ENCODE assay signal across 16 mouse cellular contexts in the genomic region with DNA sequence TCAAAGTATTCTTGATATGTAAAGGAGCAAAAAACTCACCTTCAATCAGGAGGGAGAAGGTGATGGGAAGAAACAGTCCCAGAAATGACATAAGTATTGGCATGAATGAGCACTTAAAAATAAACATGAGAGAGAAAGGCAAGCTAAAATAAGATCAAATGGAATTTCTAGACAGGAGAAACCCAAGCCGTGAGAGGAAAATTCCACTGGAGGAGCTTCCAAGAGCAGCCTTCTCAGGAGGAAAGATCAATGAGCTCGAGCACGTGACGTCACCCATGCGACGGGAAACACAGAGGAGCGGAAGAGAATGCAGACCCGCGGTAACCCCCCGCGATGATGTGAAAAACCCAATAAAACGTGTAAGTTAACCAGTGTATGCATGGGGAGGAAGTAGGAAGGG.
DNase-seq lines count a peak whose midpoint lies in the region.
"Had no signal": no experiment of that assay in that cellular context is flagged by ENCODE, and none has a peak within 500 bp of the region (broad histone marks: within the 10 kb centered on the region; RNA-seq: fewer than 3 reads in every experiment).

No protein-coding gene starts in this region.

- peak; percentile 52 for DNase-seq in gastrocnemius, adult 18-20 months (ENCODE audit: low spot score)
- DNase-seq in gastrocnemius, postnatal 4 days (ENCODE audit: low spot score in 2 of 2), result no peak
- DNase-seq in right cerebral cortex, adult 2 months (ENCODE audit: low spot score in 2 of 2), result peak; percentile 27 to 35
- no peak for DNase-seq in right cerebral cortex, postnatal 14 days
- DNase-seq in left cerebral cortex, adult 9 months (ENCODE audit: low spot score in 2 of 2), result peak; percentile 6 to 29
- DNase-seq in telencephalon, adult 2 months (ENCODE audit: low read depth, low spot score), result peak; percentile 61
- no peak for DNase-seq in layer of hippocampus, adult 9-11 months
- no peak for DNase-seq in spleen, adult 18-20 months
- DNase-seq: adrenal gland, postnatal 10 days; cerebellum, adult 18-20 months; cerebellum, postnatal 36 days; heart, adult 2 months; liver, embryonic 13.5 days; lung, embryonic 14.5 days; retina, postnatal 1 day; thymus, postnatal 36 days had no signal

Comparison
In these comparisons a context has a peak if more than half of its experiments do, and no peak if none do; other contexts are left out.
1. DNase-seq: peak in gastrocnemius, adult 18-20 months (single experiment), right cerebral cortex, adult 2 months (2 of 2), left cerebral cortex, adult 9 months (2 of 2) and telencephalon, adult 2 months (single experiment); none in gastrocnemius, postnatal 4 days (0 of 2), right cerebral cortex, postnatal 14 days (single experiment), layer of hippocampus, adult 9-11 months (single experiment) and spleen, adult 18-20 months (0 of 2).